Mouse (Mus musculus) stomach, adult 2 months (tissue): ENCODE results near the gene Efna4. TPM values are rescaled to one million over a fixed set of nuclear protein-coding genes. Genes with fewer than 3 reads are reported as not detected.

Experiments used
- polyA plus RNA-seq: library from polyadenylated mRNA; depleted of rRNA; stranded (reverse); fragments of >200 nt; gene quantifications from 2 replicates; pipeline ENCODE4 v1.2.3, GENCODE M21; 2012; rRNA removed

Gene Efna4
- 5.6 and 17.9 TPM in 2 replicates for polyA plus RNA-seq

DNA sequence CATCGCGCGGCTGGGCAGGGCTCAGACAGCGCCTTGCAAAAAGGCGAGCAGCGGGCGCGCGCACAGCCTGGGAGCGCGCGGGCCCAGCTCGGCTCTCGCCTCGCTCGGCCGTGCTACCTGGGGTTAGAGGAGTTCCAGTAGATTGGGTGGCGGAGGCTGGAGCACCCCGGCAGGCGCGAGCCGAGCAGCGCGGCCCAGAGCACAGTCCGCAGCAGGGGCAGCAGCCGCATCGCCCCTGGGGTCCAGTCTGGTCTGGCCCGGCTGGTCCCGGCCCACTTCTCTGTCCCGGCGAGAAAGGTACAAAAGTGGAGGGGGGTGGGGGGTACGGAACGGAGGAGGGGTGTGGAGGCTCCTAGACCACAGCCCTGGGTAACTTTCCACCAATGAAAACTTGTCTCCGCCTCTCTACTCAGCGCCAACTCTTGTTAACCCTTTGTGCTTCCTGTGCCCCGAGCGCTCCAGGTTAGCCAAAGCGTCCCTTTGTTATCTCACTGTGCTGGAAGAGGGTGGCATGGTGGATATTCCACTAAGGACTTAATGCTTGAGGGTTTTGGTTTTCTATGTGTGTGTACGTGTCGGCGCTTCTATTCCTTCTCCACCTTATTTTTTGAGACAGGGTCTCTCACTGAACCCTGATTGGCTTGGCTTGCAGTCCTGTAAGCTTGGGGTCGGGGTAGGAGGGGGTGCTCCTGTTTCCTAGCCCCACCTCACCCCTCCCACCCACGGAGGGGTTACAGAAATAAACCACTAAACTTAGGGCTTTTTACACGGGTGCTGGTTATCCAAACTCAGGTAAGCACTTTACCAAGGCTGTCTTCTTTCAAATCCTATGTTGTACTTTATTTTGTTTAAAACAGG, at the start of gene Efna4:
Efna4 (minus strand) TSS at position 308 of the 858 bp plus-strand sequence.

DNA sequence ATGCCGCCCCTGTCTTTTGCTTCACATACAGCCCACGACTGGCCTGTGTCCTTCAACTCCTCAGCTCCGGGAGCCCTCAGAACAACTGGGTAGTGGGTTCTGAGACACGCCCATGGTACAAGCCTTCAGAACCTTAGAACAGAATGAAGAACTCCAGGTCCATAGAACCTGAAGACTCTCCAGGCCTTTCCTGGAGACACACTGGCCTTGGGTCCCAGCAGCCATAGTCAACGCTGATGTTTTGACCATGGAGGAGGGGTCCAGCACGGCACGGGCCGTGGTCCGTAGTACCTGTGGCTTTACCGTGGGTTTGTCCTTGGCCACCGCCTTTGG, 27.3 kb upstream of the Efna4 start, which contains the start of gene Dcst1:
Dcst1 (minus strand) TSS at position 101 of the 333 bp plus-strand sequence.

GRCm38 (mm10) chr3:89361675-89362074, 23.8 kb upstream of the Efna4 start, which contains the start of gene Dcst2:
TSS of gene Dcst2 (plus strand) at chr3:89361975.

DNA sequence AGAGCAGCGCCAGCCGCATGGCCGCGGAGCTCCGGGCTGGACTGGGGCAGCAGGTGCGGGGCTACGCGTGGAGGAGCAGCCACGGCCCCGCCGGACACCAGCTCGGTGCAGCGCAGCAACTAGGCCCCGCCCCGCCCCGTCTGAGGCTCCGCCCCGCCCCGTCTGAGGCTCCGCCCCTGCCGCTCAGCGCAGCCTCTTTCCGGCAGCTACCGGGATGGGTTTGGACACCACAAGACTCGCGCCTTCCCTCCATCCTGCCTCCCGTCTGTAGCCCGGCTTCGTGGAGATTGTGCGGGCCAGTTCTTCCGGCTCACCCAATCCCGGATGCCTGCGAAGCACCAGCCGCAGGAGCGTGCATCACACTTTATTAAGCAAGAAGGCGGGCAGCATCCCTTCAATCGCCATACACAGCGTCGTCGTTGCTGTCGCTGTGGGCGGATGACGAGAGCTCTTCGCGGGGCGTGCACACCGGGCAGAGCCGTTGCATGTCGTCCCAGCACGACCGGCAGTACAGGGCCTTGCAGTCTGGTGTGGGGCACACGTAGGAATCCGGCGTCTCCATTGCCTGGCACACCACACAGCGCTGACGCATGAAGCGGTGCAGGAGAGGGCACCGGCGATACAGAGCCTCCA, 12.2 kb upstream of the Efna4 start, which contains the start of gene Adam15:
Adam15 (minus strand) TSS at position 128 of the 633 bp plus-strand sequence.

GRCm38 (mm10) chr3:89322514-89323165, 15.2 kb downstream of the Efna4 start, which contains the start of gene Efna3:
TSS of gene Efna3 (minus strand) at chr3:89322965.

Other genes with a start within 250 kb of the Efna4 start
- gene Rusc1, start 244.7 kb downstream of the Efna4 start, polyA plus RNA-seq: 33.5 and 43.6 TPM in 2 replicates
- not detected in 2 replicates for gene Gm43738, start 236.9 kb downstream of the Efna4 start, polyA plus RNA-seq
- gene Fdps, start 236.1 kb downstream of the Efna4 start, polyA plus RNA-seq: 111 and 125 TPM in 2 replicates
- 52.9 and 76.0 TPM in 2 replicates for gene Pklr, start 201.9 kb downstream of the Efna4 start, polyA plus RNA-seq
- 0.65 and 1.1 TPM in 2 replicates for gene Hcn3, start 177.8 kb downstream of the Efna4 start, polyA plus RNA-seq
- 13.4 and 18.5 TPM in 2 replicates for gene Clk2, start 173.2 kb downstream of the Efna4 start, polyA plus RNA-seq
- gene Scamp3, start 160.6 kb downstream of the Efna4 start, polyA plus RNA-seq: 74.0 and 74.9 TPM in 2 replicates
- 20.3 and 21.6 TPM in 2 replicates for gene Fam189b, start 154.9 kb downstream of the Efna4 start, polyA plus RNA-seq
- gene Gba, start 135.1 kb downstream of the Efna4 start, polyA plus RNA-seq: 45.8 and 47.7 TPM in 2 replicates
- gene Thbs3, start 122.8 kb downstream of the Efna4 start, polyA plus RNA-seq: 27.5 and 28.7 TPM in 2 replicates
- 108 and 129 TPM in 2 replicates for gene Mtx1, start 110.9 kb downstream of the Efna4 start, polyA plus RNA-seq
- gene Muc1, start 109.0 kb downstream of the Efna4 start, polyA plus RNA-seq: 698 and 860 TPM in 2 replicates
- 227 and 292 TPM in 2 replicates for gene Krtcap2, start 92.1 kb downstream of the Efna4 start, polyA plus RNA-seq
- gene Trim46, start 91.7 kb downstream of the Efna4 start, polyA plus RNA-seq: 12.7 and 15.7 TPM in 2 replicates
- gene Dpm3, start 78.7 kb downstream of the Efna4 start, polyA plus RNA-seq: 275 and 451 TPM in 2 replicates
- gene Slc50a1, start 67.5 kb downstream of the Efna4 start, polyA plus RNA-seq: 140 and 155 TPM in 2 replicates
- 25.4 and 26.7 TPM in 2 replicates for gene Efna1, start 56.9 kb downstream of the Efna4 start, polyA plus RNA-seq
- 22.2 and 41.9 TPM in 2 replicates for gene Efna3, start 15.1 kb downstream of the Efna4 start, polyA plus RNA-seq
- gene Adam15, start 12.0 kb upstream of the Efna4 start, polyA plus RNA-seq: 105 and 117 TPM in 2 replicates
- 0.84 and 1.1 TPM in 2 replicates for gene Dcst2, start 23.9 kb upstream of the Efna4 start, polyA plus RNA-seq
- gene Dcst1, start 27.2 kb upstream of the Efna4 start, polyA plus RNA-seq: 0.03 and 0.13 TPM in 2 replicates
- 85.6 and 92.0 TPM in 2 replicates for gene Zbtb7b, start 56.7 kb upstream of the Efna4 start, polyA plus RNA-seq
- gene Lenep, start 64.8 kb upstream of the Efna4 start, polyA plus RNA-seq: 0.35 and 0.95 TPM in 2 replicates
- 12.9 and 14.3 TPM in 2 replicates for gene Flad1, start 73.8 kb upstream of the Efna4 start, polyA plus RNA-seq
- 4.7 and 4.9 TPM in 2 replicates for gene Cks1b, start 80.4 kb upstream of the Efna4 start, polyA plus RNA-seq
- 28.6 and 34.3 TPM in 2 replicates for gene Shc1, start 80.4 kb upstream of the Efna4 start, polyA plus RNA-seq
- gene Pygo2, start 92.2 kb upstream of the Efna4 start, polyA plus RNA-seq: 53.2 and 125 TPM in 2 replicates
- 37.4 and 38.3 TPM in 2 replicates for gene Pbxip1, start 98.7 kb upstream of the Efna4 start, polyA plus RNA-seq
- 7.5 and 10.9 TPM in 2 replicates for gene Pmvk, start 116.5 kb upstream of the Efna4 start, polyA plus RNA-seq
- 2.5 and 4.8 TPM in 2 replicates for gene Kcnn3, start 182.1 kb upstream of the Efna4 start, polyA plus RNA-seq